Mouse (Mus musculus): Measurements from ENCODE around the gene Prtg. TPM values are rescaled to one million over a fixed set of nuclear protein-coding genes. Genes with fewer than 3 reads are reported as not detected.

Gene Prtg
- polyA plus RNA-seq, 1 experiment from 2014 or later = 3.8 TPM

- 30% methylated on average over 7 of the region's 7 CpGs for WGBS
- Histone ChIP-seq H3K9me3 (replicated peaks; ENCODE audit: control insufficient read depth, low read length) (no peaks in the 10 kb centered on the region), H3K27ac (replicated peaks; ENCODE audit: low read depth, low read length) (no peak overlapping the region), H3K4me3 (ENCODE audit: low read depth, low read length) (no peak overlapping the region), H3K4me1 (ENCODE audit: control insufficient read depth, insufficient read depth, low read length) (no peaks in the 10 kb centered on the region), H3K4me2 (ENCODE audit: low read depth, low read length) (no peak overlapping the region), H3K27me3 (ENCODE audit: control insufficient read depth, insufficient read depth, low read length) (no peaks in the 10 kb centered on the region), H3K9ac (replicated peaks; ENCODE audit: low read length) (no peak overlapping the region), H3K36me3 (replicated peaks; ENCODE audit: control insufficient read depth, insufficient read depth, low read depth, low read length) (no peaks in the 10 kb centered on the region)
- DNase-seq (ENCODE audit: low spot score) = no peak
- no peak for ATAC-seq (replicated peaks; ENCODE audit: insufficient number of reproducible peaks, low FRiP score, low TSS enrichment, low read depth)
Observed at GRCm38 (mm10) chr9:72812091-72812490, 5.4 kb downstream of the Prtg start.

GRCm38 (mm10) chr9:72812594-72813570 is 6.2 kb downstream of the Prtg start:
- Histone ChIP-seq H3K4me1 (ENCODE audit: control insufficient read depth, insufficient read depth, low read length) (no peaks in the 10 kb centered on the region), H3K4me2 (ENCODE audit: low read depth, low read length) (peak overlapping the region; percentile 13; the same call in 1 of the 2 replicates), H3K4me3 (ENCODE audit: low read depth, low read length) (no peak overlapping the region), H3K36me3 (replicated peaks; ENCODE audit: control insufficient read depth, insufficient read depth, low read depth, low read length) (no peaks in the 10 kb centered on the region), H3K27me3 (ENCODE audit: control insufficient read depth, insufficient read depth, low read length) (no peaks in the 10 kb centered on the region), H3K27ac (replicated peaks; ENCODE audit: low read depth, low read length) (no peak overlapping the region), H3K9me3 (replicated peaks; ENCODE audit: control insufficient read depth, low read length) (no peaks in the 10 kb centered on the region), H3K9ac (replicated peaks; ENCODE audit: low read length) (no peak overlapping the region)
- DNase-seq (ENCODE audit: low spot score) (peak; percentile 60), ATAC-seq (replicated peaks; ENCODE audit: insufficient number of reproducible peaks, low FRiP score, low TSS enrichment, low read depth) (no peak)
- WGBS = 14% methylated on average over 18 of the region's 18 CpGs

- H3K27me3 ChIP-seq (ENCODE audit: control insufficient read depth, insufficient read depth, low read length) = no peaks in the 10 kb centered on the region
- no peaks in the 10 kb centered on the region for H3K9me3 ChIP-seq (replicated peaks; ENCODE audit: control insufficient read depth, low read length)
- no peaks in the 10 kb centered on the region for H3K36me3 ChIP-seq (replicated peaks; ENCODE audit: control insufficient read depth, insufficient read depth, low read depth, low read length)
- H3K27ac ChIP-seq (replicated peaks; ENCODE audit: low read depth, low read length) = no peak overlapping the region
- 12% methylated on average over 4 of the region's 4 CpGs for WGBS
- ATAC-seq (replicated peaks; ENCODE audit: insufficient number of reproducible peaks, low FRiP score, low TSS enrichment, low read depth) = no peak
- no peak overlapping the region for H3K4me3 ChIP-seq (ENCODE audit: low read depth, low read length)
- DNase-seq (ENCODE audit: low spot score) = no peak
- no peak overlapping the region; the same call in 1 of the 2 replicates for H3K9ac ChIP-seq (replicated peaks; ENCODE audit: low read length)
- H3K4me1 ChIP-seq (ENCODE audit: control insufficient read depth, insufficient read depth, low read length) = no peaks in the 10 kb centered on the region; the same call in 1 of the 2 replicates
- no peak overlapping the region for H3K4me2 ChIP-seq (ENCODE audit: low read depth, low read length)
Observed at GRCm38 (mm10) chr9:72825511-72825910, 18.8 kb downstream of the Prtg start.

GRCm38 (mm10) chr9:72825976-72826375 is 19.3 kb downstream of the Prtg start:
- DNase-seq (ENCODE audit: low spot score) (no peak), ATAC-seq (replicated peaks; ENCODE audit: insufficient number of reproducible peaks, low FRiP score, low TSS enrichment, low read depth) (no peak)
- Histone ChIP-seq H3K9me3 (replicated peaks; ENCODE audit: control insufficient read depth, low read length) (no peaks in the 10 kb centered on the region), H3K4me1 (ENCODE audit: control insufficient read depth, insufficient read depth, low read length) (no peaks in the 10 kb centered on the region; the same call in 1 of the 2 replicates), H3K4me2 (ENCODE audit: low read depth, low read length) (no peak overlapping the region), H3K27ac (replicated peaks; ENCODE audit: low read depth, low read length) (no peak overlapping the region), H3K36me3 (replicated peaks; ENCODE audit: control insufficient read depth, insufficient read depth, low read depth, low read length) (no peaks in the 10 kb centered on the region), H3K9ac (replicated peaks; ENCODE audit: low read length) (no peak overlapping the region), H3K4me3 (ENCODE audit: low read depth, low read length) (no peak overlapping the region), H3K27me3 (ENCODE audit: control insufficient read depth, insufficient read depth, low read length) (no peaks in the 10 kb centered on the region)
- 13% methylated on average over 3 of the region's 3 CpGs for WGBS

GRCm38 (mm10) chr9:72828616-72829257 is 22.1 kb downstream of the Prtg start:
- no peak overlapping the region for H3K27ac ChIP-seq (replicated peaks; ENCODE audit: low read depth, low read length)
- H3K36me3 ChIP-seq (replicated peaks; ENCODE audit: control insufficient read depth, insufficient read depth, low read depth, low read length) = no peaks in the 10 kb centered on the region
- ATAC-seq (replicated peaks; ENCODE audit: insufficient number of reproducible peaks, low FRiP score, low TSS enrichment, low read depth) (no peak; the same call in 1 of the 2 replicates), DNase-seq (ENCODE audit: low spot score) (peak; percentile 46)
- H3K4me1 ChIP-seq (ENCODE audit: control insufficient read depth, insufficient read depth, low read length) = no peaks in the 10 kb centered on the region; the same call in 1 of the 2 replicates
- H3K4me2 ChIP-seq (ENCODE audit: low read depth, low read length) = no peak overlapping the region
- no peak overlapping the region for H3K9ac ChIP-seq (replicated peaks; ENCODE audit: low read length)
- H3K27me3 ChIP-seq (ENCODE audit: control insufficient read depth, insufficient read depth, low read length) = no peaks in the 10 kb centered on the region
- no peaks in the 10 kb centered on the region for H3K9me3 ChIP-seq (replicated peaks; ENCODE audit: control insufficient read depth, low read length)
- H3K4me3 ChIP-seq (ENCODE audit: low read depth, low read length) = no peak overlapping the region
- WGBS = 46% methylated on average over 5 of the region's 5 CpGs

- Histone ChIP-seq H3K4me2 (ENCODE audit: low read depth, low read length) (no peak overlapping the region), H3K27ac (replicated peaks; ENCODE audit: low read depth, low read length) (no peak overlapping the region), H3K9ac (replicated peaks; ENCODE audit: low read length) (no peak overlapping the region), H3K27me3 (ENCODE audit: control insufficient read depth, insufficient read depth, low read length) (no peaks in the 10 kb centered on the region), H3K9me3 (replicated peaks; ENCODE audit: control insufficient read depth, low read length) (no peaks in the 10 kb centered on the region), H3K4me3 (ENCODE audit: low read depth, low read length) (no peak overlapping the region), H3K36me3 (replicated peaks; ENCODE audit: control insufficient read depth, insufficient read depth, low read depth, low read length) (no peaks in the 10 kb centered on the region), H3K4me1 (ENCODE audit: control insufficient read depth, insufficient read depth, low read length) (no peaks in the 10 kb centered on the region; the same call in none of the 2 replicates)
- ATAC-seq (replicated peaks; ENCODE audit: insufficient number of reproducible peaks, low FRiP score, low TSS enrichment, low read depth) = 0 out of 2 replicates have a peak, but pooled peaks have one; percentile 44
- 45% methylated on average over 10 of the region's 10 CpGs for WGBS
- DNase-seq (ENCODE audit: low spot score) = no peak
Observed at GRCm38 (mm10) chr9:72833992-72834696, 27.5 kb downstream of the Prtg start.

- no peak overlapping the region for H3K4me3 ChIP-seq (ENCODE audit: low read depth, low read length)
- ATAC-seq (replicated peaks; ENCODE audit: insufficient number of reproducible peaks, low FRiP score, low TSS enrichment, low read depth) (no peak), DNase-seq (ENCODE audit: low spot score) (no peak)
- H3K27me3 ChIP-seq (ENCODE audit: control insufficient read depth, insufficient read depth, low read length) = no peaks in the 10 kb centered on the region
- no peak overlapping the region for H3K4me2 ChIP-seq (ENCODE audit: low read depth, low read length)
- H3K9ac ChIP-seq (replicated peaks; ENCODE audit: low read length) = no peak overlapping the region
- no peak overlapping the region for H3K27ac ChIP-seq (replicated peaks; ENCODE audit: low read depth, low read length)
- H3K9me3 ChIP-seq (replicated peaks; ENCODE audit: control insufficient read depth, low read length) = no peaks in the 10 kb centered on the region
- H3K36me3 ChIP-seq (replicated peaks; ENCODE audit: control insufficient read depth, insufficient read depth, low read depth, low read length) = no peaks in the 10 kb centered on the region
- WGBS = 92% methylated on average over 1 of the region's 1 CpGs
- no peaks in the 10 kb centered on the region; the same call in 1 of the 2 replicates for H3K4me1 ChIP-seq (ENCODE audit: control insufficient read depth, insufficient read depth, low read length)
Observed at GRCm38 (mm10) chr9:72835007-72835406, 28.3 kb downstream of the Prtg start.
